Mouse (Mus musculus): Measurements from ENCODE around the gene Rtp2. TPM values are rescaled to one million over a fixed set of nuclear protein-coding genes. Genes with fewer than 3 reads are reported as not detected.

Rtp2 gene
- total and polyA plus RNA-seq, 2 experiments from 2014 or later: 0.24 TPM; not detected in 1

- Histone ChIP-seq H3K4me2 (ENCODE audit: low read depth, low read length) (no peak overlapping the region), H3K4me3 (ENCODE audit: low read length) (no peak overlapping the region), H3K4me1 (ENCODE audit: insufficient read depth, low read length) (no peaks in the 10 kb centered on the region), H3K27ac (no peak overlapping the region), H3K27me3 (ENCODE audit: insufficient read depth, low read length) (no peaks in the 10 kb centered on the region), H3K9me3 (ENCODE audit: low read length) (no peaks in the 10 kb centered on the region), H3K9ac (replicated peaks; ENCODE audit: low read length) (no peak overlapping the region), H3K36me3 (ENCODE audit: insufficient read depth, low read length) (no peaks in the 10 kb centered on the region)
- ATAC-seq (no peak), DNase-seq (ENCODE audit: low spot score) (no peak)
- WGBS: 83% methylated on average over 3 of the region's 3 CpGs
- TF ChIP-seq CTCF (IDR thresholded peaks at IDR 0.05; ENCODE audit: low read depth): no peak
These were observed 1.6 kb downstream of the Rtp2 start for GRCm38 (mm10) chr16:23930426-23931073.

- DNase-seq (ENCODE audit: low spot score): no peak
- WGBS: 89% methylated on average over 33 of the region's 33 CpGs
- no peaks in the 10 kb centered on the region for H3K4me1 ChIP-seq (ENCODE audit: insufficient read depth, low read length)
These were observed 4.7 kb downstream of the Rtp2 start for GRCm38 (mm10) chr16:23927301-23928114.

GRCm38 (mm10) chr16:23922906-23923305 lies 9.3 kb downstream of the Rtp2 start:
- no peaks in the 10 kb centered on the region for H3K36me3 ChIP-seq (ENCODE audit: insufficient read depth, low read length)
- H3K27me3 ChIP-seq (ENCODE audit: insufficient read depth, low read length): no peaks in the 10 kb centered on the region
- no peaks in the 10 kb centered on the region for H3K9me3 ChIP-seq (ENCODE audit: low read length)
- H3K9ac ChIP-seq (replicated peaks; ENCODE audit: low read length): no peak overlapping the region
- TF ChIP-seq CTCF (IDR thresholded peaks at IDR 0.05; ENCODE audit: low read depth): no peak
- H3K27ac ChIP-seq: no peak overlapping the region
- H3K4me2 ChIP-seq (ENCODE audit: low read depth, low read length): no peak overlapping the region
- no peaks in the 10 kb centered on the region for H3K4me1 ChIP-seq (ENCODE audit: insufficient read depth, low read length)
- no peak overlapping the region for H3K4me3 ChIP-seq (ENCODE audit: low read length)
- no peak for DNase-seq (ENCODE audit: low spot score)
- 89% methylated on average over 1 of the region's 1 CpGs for WGBS
- no peak for ATAC-seq

More at GRCm38 (mm10) chr16:23927301-23928114, 4.7 kb downstream of the Rtp2 start:
- TF ChIP-seq CTCF (IDR thresholded peaks at IDR 0.05; ENCODE audit: low read depth): no peak
- Histone ChIP-seq H3K27me3 (ENCODE audit: insufficient read depth, low read length) (no peaks in the 10 kb centered on the region), H3K4me2 (ENCODE audit: low read depth, low read length) (no peak overlapping the region), H3K36me3 (ENCODE audit: insufficient read depth, low read length) (no peaks in the 10 kb centered on the region), H3K4me3 (ENCODE audit: low read length) (no peak overlapping the region), H3K9ac (replicated peaks; ENCODE audit: low read length) (no peak overlapping the region), H3K9me3 (ENCODE audit: low read length) (no peaks in the 10 kb centered on the region), H3K27ac (no peak overlapping the region)
- ATAC-seq: 0 out of 2 replicates have a peak, but pooled peaks have one; percentile 24

GRCm38 (mm10) chr16:23921697-23922096 lies 10.5 kb downstream of the Rtp2 start:
- Histone ChIP-seq H3K4me3 (ENCODE audit: low read length) (no peak overlapping the region), H3K9me3 (ENCODE audit: low read length) (no peaks in the 10 kb centered on the region), H3K4me2 (ENCODE audit: low read depth, low read length) (no peak overlapping the region), H3K27me3 (ENCODE audit: insufficient read depth, low read length) (no peaks in the 10 kb centered on the region), H3K36me3 (ENCODE audit: insufficient read depth, low read length) (no peaks in the 10 kb centered on the region), H3K4me1 (ENCODE audit: insufficient read depth, low read length) (no peaks in the 10 kb centered on the region), H3K27ac (no peak overlapping the region), H3K9ac (replicated peaks; ENCODE audit: low read length) (no peak overlapping the region)
- no peak for TF ChIP-seq CTCF (IDR thresholded peaks at IDR 0.05; ENCODE audit: low read depth)
- ATAC-seq: no peak
- DNase-seq (ENCODE audit: low spot score): no peak
- 74% methylated on average over 5 of the region's 5 CpGs for WGBS

- H3K4me2 ChIP-seq (ENCODE audit: low read depth, low read length): no peak overlapping the region
- H3K27me3 ChIP-seq (ENCODE audit: insufficient read depth, low read length): no peaks in the 10 kb centered on the region
- H3K4me3 ChIP-seq (ENCODE audit: low read length): no peak overlapping the region
- H3K4me1 ChIP-seq (ENCODE audit: insufficient read depth, low read length): no peaks in the 10 kb centered on the region
- ATAC-seq (no peak), DNase-seq (ENCODE audit: low spot score) (no peak)
- 76% methylated on average over 2 of the region's 2 CpGs for WGBS
- no peak for TF ChIP-seq CTCF (IDR thresholded peaks at IDR 0.05; ENCODE audit: low read depth)
- no peak overlapping the region for H3K9ac ChIP-seq (replicated peaks; ENCODE audit: low read length)
- no peaks in the 10 kb centered on the region for H3K36me3 ChIP-seq (ENCODE audit: insufficient read depth, low read length)
- no peaks in the 10 kb centered on the region for H3K9me3 ChIP-seq (ENCODE audit: low read length)
- H3K27ac ChIP-seq: no peak overlapping the region
These were observed 12.8 kb downstream of the Rtp2 start for GRCm38 (mm10) chr16:23919418-23919817.

- no peak for DNase-seq (ENCODE audit: low spot score)
- ATAC-seq: no peak
- Histone ChIP-seq H3K27me3 (ENCODE audit: insufficient read depth, low read length) (no peaks in the 10 kb centered on the region), H3K9ac (replicated peaks; ENCODE audit: low read length) (no peak overlapping the region), H3K27ac (no peak overlapping the region), H3K36me3 (ENCODE audit: insufficient read depth, low read length) (no peaks in the 10 kb centered on the region), H3K4me1 (ENCODE audit: insufficient read depth, low read length) (no peaks in the 10 kb centered on the region), H3K4me2 (ENCODE audit: low read depth, low read length) (no peak overlapping the region), H3K9me3 (ENCODE audit: low read length) (0 out of 2 replicates have a peak, but pooled peaks cover 5% of the 10 kb centered on the region), H3K4me3 (ENCODE audit: low read length) (no peak overlapping the region)
- 58% methylated on average over 3 of the region's 3 CpGs for WGBS
- TF ChIP-seq CTCF (IDR thresholded peaks at IDR 0.05; ENCODE audit: low read depth): no peak
These were observed 18.8 kb downstream of the Rtp2 start for GRCm38 (mm10) chr16:23913401-23913800.

Data from hindbrain, postnatal 0 days (tissue).